Mouse (Mus musculus) erythroblast, adult 5-6 weeks (primary cell): ENCODE measurements around the gene Ubald2. TPM values are rescaled to one million over a fixed set of nuclear protein-coding genes. Genes with fewer than 3 reads are reported as not detected.
"Not testable (repeated sequence)": the region's sequence is repeated elsewhere in the genome, so short reads cannot be mapped to it uniquely, and the experiment has no call there.

ENCODE experiments used
- ATAC-seq: replicated peaks from 2 replicates; pipeline ENCODE4 v1.8.0; 2016; ENCODE audit warnings: moderate number of reproducible peaks, mild to moderate bottlenecking, moderate TSS enrichment, inconsistent platforms; ENCODE audit not compliant: poor library complexity, low FRiP score, severe bottlenecking
- total RNA-seq, 2 experiments: library from RNA; stranded (forward) in 1 of 2; stranded (reverse) in 1 of 2; fragments of 150-400 nt in 1 of 2; fragments of 200-764, 138-1000 nt in 1 of 2; gene quantifications; 2 replicates each; pipeline versions ENCODE4 v1.2.3 to v1.2.4; 2015 to 2017; ENCODE audit warnings: low replicate concordance in 2 of 2

The Ubald2 gene
- total RNA-seq, 2 experiments from 2014 or later: 41.7 to 59.0 TPM

DNA sequence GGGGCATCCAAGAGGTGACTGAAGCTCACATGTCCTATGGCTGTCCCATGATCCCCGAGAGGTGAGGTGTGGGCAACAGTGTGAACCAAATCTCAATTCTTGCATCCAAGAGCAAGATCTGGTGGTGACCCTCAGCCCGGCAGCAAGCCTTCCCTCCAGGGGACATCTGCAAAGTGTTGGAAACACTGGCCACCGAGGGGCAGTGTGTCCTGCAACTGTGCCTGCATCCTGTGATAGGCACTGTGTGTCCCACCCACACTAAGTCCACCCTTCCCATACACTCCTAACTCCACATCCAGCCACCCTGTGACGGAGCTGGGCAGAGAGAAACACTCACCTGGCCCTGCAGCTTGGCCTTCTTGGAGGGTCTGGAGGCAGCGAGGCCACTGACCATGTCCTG lies 13.9 kb downstream of the Ubald2 start:
- no peak for ATAC-seq

DNA sequence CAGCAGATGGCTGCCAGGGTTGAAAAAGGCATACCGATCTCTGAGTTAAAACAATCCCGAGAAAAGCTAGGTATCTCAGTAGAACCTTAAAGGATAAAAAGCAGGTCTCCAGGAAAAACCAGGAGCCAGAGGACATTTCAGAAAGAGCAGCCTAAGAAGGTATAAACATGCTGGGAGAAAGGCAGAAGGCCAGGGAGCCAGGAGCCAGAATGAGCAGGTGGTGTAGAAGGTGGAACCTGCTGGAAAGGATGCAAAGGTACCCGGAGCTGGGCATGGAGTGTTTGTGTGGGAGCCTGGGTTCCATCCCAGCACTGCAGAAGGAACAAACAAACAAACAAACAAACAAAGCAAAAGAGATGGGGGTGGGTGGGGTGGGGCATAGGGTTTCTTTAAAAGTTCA lies 15.4 kb downstream of the Ubald2 start:
- ATAC-seq: no peak

DNA sequence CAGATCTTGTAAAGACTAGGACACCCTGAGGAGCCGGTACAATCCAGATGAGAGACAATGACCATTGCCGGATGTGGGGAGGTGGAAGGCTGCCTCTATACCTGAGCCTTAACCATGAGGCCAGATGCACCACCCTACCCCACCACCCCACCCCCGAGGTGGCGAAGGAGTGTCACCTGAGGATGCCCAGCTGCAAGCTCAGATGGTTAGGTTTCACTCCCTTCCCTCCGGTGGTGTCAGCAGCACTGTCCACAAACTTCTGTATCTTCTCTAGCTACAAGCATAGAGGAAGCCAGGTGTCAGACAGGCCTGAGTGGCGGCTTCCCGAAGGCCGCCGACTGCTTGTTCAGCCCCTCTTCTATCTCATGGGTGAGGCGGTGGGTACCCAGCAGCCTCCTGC lies 20.0 kb downstream of the Ubald2 start:
- ATAC-seq: no peak

DNA sequence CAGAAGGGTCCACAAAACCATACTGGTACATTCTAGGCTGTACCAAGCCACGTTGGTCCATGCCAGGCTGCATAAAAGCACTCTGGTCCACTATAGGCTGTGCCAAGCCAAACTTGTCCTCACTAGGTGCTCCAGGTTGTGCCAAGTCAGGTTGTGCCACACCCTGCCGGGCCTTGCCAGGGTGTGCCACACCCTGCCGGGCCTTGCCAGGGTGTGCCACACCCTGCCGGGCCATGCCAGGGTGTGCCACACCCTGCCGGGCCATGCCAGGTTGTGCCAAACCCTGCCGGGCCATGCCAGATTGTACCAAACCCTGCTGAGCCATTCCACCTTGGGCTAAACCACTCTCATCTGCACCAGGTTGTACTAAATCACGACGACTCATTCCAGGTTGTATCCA lies 22.3 kb downstream of the Ubald2 start:
- ATAC-seq: peak; percentile 79

DNA sequence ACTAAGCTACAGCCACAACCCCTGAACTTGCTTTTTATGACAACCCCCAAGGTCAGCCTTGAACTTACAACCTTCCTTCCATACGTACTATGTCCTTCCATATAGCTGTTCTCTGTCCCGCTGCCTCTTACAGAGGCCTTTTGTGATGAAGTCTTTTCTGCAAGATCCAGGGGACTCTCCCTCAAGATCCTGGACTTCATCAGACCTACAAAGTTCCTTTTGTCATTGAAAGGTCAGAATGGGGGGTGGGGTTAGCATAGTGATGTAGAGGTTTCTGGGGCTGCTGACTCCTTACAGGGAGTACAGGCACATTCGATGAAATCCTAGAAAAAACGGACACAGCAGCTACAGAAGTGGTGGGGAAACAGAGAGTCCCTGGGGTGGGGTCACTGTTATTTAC lies 25.9 kb downstream of the Ubald2 start:
- ATAC-seq: no peak

DNA sequence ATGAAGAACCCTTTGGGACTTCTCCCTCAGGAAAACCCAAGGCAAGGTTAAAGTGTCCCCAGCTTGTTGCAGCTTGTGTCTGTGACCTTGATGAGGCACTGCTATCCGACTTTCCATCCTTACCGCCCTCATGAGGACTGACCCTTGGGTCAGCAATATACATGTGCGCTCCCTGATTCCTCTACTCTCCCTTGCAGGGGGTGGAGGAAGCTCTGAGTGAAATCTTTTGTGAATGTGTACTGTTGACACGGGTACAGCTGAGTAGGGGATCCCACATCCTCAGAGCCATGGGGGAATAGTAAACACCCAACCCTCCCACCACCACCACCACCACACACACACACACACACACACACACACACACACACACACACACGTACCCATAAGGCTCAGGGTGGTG lies 29.4 kb downstream of the Ubald2 start:
- no peak for ATAC-seq

DNA sequence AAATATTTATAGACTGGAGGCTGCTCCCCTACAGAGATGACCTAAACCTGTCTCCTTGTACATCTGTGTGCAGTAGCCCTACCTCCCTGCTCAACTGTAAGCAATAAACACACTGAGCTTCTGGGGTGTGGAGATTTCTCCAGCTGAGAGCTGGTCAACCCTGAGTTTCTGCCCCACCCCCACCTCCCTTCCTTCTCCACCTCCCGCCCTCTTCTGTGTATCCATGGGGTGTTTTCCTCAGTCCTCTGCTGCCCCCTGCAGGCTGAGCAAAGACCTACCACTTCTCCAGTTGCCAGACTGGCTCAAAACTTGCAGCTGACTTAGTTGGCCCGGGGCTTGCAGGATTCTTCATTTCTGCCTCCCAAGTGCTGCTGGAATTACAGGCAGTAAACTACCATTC lies 29.9 kb downstream of the Ubald2 start:
- ATAC-seq: peak; percentile 88

DNA sequence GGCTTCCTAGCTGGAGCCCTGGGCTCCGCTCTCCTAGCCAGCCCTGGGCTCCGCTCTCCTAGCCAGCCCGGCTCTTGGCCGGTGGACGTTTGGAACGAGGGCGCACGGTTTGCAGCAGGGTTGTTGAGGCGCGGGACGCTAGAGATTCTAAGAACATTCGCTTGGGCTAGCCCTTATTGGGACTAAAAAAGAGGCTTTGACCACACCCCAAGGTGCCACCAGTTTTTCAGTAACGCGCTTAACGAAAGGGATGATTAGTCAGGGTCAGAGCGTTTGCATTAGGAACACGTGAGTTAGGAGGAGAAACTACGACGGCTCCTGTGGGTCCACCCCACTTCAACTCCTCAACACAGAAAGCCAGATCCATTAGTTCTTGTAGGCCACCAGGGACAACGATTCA lies 32.2 kb downstream of the Ubald2 start, which contains the start of gene Qrich2:
Qrich2 (minus strand) TSS at position 101 of the 400 bp plus-strand sequence.
- no peak for ATAC-seq

DNA sequence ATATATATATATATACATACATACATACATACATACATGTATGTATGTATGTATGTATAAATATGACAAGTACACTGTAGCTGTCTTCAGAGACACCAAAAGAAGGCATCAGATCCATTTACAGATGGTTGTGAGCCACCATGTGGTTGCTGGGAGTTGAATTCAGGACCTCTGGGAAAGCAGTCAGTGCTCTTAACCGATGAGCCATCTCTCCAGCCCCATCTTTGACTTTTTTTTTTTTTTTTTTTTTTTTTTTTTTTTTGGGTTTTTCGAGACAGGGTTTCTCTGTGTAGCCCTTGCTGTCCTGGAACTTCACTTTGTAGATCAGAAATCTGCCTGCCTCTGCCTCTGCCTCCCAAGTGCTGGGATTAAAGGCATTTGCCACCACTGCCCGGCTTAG lies 34.4 kb downstream of the Ubald2 start:
- not testable (repeated sequence) for ATAC-seq

DNA sequence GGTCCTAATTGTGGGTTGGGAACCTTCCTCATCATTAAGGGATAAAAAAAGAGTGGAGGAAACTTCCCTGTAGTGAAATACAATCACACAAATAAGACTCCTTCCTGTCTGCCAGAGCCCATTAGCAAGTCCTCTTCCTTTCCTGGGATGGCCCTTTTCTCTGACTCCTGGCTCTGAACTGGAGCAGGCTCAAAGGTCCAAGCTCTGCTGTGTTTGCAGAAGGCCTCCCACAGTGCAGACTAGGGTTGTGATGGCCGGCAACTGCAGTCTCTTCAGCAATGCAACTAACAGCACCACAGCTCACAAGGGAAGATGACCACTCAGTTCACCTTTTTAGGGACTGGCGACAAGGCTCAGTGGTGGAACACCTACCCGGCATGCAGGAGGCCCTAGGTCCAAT lies 36.4 kb downstream of the Ubald2 start:
- no peak for ATAC-seq

DNA sequence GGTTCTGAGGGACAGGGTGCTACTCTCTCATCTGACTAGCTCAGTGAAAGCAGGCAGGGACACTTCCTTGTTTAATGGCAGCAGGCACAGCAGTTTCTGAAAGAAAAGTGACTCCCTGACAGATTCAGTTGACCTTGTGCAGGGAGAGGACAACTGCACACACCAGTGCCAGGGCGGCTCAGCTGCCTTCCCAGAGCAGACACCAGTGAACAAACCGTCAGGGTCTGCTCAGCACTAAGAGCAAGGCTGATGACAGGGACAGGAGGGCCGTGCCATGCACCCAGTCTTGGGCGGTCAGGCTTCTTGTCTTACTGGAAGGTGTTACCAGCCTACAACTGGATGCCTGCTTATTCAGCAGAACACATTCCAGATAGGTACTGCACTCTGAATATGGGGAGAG lies 37.0 kb downstream of the Ubald2 start:
- no peak for ATAC-seq

DNA sequence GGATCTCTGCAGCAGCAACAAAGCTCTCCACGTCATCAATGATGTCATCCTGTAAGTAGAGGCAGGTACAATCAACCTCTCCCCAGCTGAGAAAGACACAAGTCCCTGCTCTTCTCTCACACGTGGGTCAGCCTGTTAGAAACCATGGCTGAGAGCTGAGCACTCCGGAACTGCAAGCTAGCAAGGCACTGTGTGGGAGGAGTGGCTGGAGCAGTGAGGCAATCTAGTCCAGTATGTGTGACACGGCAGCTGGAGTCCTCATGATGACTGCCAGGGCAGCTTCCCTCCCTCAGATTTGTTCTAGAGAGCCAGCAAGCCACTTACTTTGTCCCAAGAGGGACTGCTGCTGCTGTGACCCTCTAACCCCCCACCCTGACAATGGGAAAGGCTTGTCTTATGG lies 38.4 kb downstream of the Ubald2 start:
- ATAC-seq: no peak

DNA sequence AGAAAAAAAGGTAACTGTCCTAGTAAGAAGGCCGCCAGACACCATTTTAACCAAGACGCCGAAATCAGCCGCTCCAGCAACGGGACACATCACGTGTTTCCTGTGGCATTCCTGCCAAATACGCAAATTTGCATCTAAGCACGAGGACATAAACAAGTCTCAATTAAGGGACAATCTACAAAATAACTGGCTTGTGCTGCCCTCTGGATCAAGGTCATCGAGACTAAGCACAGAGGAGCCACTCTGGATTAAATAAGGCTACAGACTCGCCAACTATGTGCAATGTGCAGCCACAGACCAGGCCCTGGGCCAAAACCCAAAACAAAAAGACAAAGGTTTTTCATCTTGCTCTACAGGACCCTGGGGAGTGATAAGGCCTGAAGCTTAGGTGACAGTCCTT lies 42.1 kb downstream of the Ubald2 start:
- no peak for ATAC-seq

DNA sequence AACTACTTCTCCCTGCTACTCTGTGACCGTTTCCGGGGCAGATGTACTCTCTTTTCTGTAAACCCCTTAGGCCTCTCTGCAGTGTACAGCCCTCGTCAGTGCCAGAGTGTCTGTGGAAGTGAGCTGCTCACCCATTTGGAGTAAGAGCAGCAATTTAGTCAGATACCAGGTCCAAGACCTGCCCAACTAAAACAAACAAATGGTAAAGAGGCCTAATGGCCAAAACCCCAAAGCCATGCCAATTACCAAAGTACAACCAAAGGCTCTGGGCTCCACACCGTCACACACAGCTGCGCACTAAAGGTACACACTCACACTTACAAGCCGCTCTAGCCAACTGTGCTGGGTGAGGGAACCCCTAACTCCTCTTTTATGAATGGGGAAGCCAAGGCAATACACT lies 42.8 kb downstream of the Ubald2 start:
- ATAC-seq: no peak

DNA sequence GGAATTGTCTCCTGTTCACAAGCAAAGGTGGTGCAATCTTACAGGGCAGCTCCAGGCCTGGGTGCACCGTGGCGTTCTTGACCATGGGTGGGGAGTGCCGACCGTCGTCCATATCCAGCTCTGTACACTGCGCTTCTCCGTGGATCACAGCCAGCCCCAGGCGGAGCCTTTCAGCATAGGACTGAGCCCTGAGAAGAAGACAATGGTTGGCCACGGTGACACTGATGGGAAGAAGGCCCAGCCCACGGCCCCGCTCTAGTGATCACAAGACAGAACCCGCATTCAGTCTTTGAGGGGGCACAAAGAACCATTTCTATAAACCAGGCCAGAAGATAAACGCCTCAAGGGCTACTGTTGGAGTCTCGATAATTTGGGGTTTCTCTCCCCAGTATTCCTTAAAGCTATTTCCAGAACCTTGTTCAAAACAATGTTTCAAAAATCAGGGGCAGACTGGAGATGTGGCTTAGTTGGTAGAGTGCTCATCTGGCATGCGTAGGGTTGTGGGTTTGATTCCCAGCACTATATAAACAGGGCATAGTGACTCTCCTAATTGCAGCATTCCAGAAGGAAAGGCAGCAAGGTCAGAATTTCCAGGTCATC lies 43.4 kb downstream of the Ubald2 start:
- ATAC-seq: no peak

DNA sequence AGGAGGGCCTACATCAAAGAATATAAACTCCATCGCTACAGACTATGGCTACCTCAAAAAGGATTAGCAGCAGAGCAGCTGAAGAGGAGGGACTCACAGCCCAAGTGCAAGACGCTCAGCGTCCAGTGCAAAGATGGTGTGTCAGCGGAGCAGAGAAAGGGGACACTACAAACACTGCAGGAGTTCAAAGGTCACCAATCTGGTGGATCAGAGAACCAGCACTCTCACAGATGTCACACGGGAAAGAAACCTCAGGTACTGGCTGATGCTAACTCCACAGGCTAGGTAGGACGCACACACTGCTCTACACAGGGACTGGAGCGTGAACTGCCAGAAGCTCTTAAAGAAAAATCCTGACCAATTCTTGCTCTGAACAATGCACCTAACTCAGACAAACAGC lies 45.1 kb downstream of the Ubald2 start:
- no peak for ATAC-seq

DNA sequence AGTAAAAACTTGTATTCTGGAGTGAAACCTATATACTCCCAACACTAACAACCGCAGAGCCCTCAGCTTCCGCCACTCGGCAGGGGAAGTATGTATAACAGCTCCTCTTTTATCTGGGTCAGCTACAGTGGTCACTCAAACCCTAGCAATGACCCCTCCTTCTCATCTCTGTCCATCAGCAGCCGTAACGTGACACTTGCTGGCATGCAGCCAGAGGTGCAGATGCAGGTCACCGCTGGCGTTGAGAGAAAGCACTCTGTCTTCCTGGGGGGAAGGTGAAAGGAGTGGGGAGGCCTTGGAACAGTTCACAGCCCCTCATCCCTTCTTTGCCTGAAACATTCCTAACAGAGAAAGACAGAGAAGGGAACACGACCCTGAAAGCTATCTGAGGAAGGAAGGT lies 45.9 kb downstream of the Ubald2 start:
- ATAC-seq: no peak

DNA sequence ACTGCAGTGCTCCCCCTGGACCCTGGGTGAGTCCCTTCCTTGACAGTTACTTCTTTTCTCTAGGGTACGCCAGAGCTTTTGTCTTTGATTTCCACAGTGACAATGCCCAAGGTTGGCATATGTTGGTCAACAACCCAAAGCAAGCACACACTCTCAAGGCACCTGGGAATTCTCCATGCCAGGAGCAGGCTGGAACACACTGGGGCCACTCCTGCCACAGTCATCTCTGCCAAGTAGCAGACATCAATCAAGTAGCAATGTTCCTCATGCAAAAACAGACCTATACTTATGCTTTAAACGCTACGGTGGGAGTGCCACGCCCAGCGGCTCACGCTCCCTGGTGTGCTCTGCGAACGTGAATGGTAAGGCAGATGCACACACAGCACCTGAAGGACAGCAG lies 47.1 kb downstream of the Ubald2 start:
- no peak for ATAC-seq

DNA sequence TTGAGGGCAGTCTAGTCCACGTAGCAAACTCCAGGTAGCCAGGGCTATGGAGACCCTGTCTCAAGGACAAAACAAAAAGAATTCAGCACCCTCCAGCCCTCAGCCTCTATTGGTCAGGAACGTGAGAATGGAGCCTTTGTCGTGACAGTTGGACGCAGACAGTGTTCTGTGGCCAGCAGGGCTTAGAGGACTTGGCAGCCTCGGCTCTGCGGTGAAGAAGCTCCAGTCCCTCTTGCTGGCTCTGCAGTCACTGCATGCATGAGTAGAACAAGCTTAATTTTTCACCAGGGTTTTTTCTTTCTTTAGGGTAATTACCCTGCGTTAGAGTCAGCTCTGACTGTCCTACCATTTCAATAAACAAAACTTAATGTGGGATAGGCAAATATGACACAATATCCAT lies 47.9 kb downstream of the Ubald2 start:
- no peak for ATAC-seq

DNA sequence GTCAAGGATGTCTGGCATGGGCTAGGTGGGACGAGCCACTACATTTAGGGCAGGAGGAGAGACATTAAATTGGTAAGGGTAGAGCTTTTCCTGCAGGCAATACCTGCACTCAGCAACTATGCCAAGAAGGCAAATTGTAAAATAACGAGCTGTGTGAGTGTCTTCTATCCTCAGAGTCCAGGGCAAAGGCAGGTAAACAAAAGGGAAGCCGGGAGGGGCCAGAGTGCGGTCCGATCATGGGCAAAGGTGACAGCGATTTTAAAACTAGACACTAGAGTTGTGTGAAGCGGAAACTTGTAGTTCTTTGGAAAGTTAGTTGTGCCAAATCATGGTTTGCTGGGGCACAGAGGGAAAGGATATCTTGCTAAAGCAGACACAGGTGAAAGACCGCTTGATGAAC lies 50.4 kb downstream of the Ubald2 start:
- no peak for ATAC-seq

DNA sequence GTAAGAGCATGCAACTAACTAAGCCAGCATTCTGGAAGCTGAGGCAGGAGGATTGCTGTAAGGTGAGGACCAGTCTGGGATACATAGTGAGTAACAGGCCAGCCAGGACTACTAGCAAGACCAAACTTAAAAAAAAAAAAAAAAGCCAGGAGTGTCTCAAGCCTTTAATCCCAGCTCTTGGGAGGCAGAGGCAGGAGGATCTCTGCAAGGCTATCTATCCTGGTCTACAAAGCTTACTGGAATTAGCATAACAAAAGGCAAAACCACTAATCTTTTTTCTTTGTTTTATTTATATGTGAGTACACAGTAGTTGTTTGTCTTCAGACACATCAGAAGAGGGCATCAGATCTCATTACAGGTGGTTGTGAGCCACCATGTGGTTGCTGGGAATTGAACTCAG lies 54.3 kb downstream of the Ubald2 start:
- no peak for ATAC-seq
